Mouse (Mus musculus) midbrain, postnatal 0 days (tissue): ENCODE measurements around the gene Nudt9. TPM values are rescaled to one million over a fixed set of nuclear protein-coding genes. Genes with fewer than 3 reads are reported as not detected.

Experiments
- ATAC-seq: fragments of 200-750 bp; cut with Nextera tagmentation; 2 replicates; pipeline ENCODE4 v1.8.0; 2017; ENCODE audit warnings: moderate number of reproducible peaks, mild to moderate bottlenecking, moderate TSS enrichment, moderate library complexity; ENCODE audit not compliant: low FRiP score
- DNase-seq: peaks from one replicate; pipeline ENCODE4 v3.0.0-alpha.2; 2015; ENCODE audit warnings: low spot score
- H3K27ac ChIP-seq: fragments of 300-500 bp; sonication (generic); 2 replicates; pipeline ENCODE4 v1.5.1; 2014; ENCODE audit warnings: low read depth, mild to moderate bottlenecking, low read length, mixed read lengths
- H3K27me3 ChIP-seq: fragments of 300-500 bp; sonication (generic); 2 replicates; pipeline ENCODE4 v1.6.1; 2014; ENCODE audit warnings: low read length, control low read depth, mixed read lengths; ENCODE audit not compliant: insufficient read depth
- H3K36me3 ChIP-seq: fragments of 300-500 bp; sonication (generic); 2 replicates; pipeline ENCODE4 v1.6.1; 2014; ENCODE audit warnings: low read length, control low read depth, mixed read lengths; ENCODE audit not compliant: insufficient read depth
- H3K4me1 ChIP-seq: fragments of 300-500 bp; sonication (generic); 2 replicates; pipeline ENCODE4 v1.6.1; 2014; ENCODE audit warnings: mild to moderate bottlenecking, control low read depth, antibody characterized with exemption, low read length, mixed read lengths; ENCODE audit not compliant: insufficient read depth
- H3K4me2 ChIP-seq: fragments of 300-500 bp; sonication (generic); 2 replicates; pipeline ENCODE4 v1.6.1; 2014; ENCODE audit warnings: low read depth, mild to moderate bottlenecking, low read length, mixed read lengths; ENCODE audit not compliant: poor library complexity, severe bottlenecking
- H3K4me3 ChIP-seq: fragments of 300-500 bp; sonication (generic); 2 replicates; pipeline ENCODE4 v1.5.1; 2014; ENCODE audit warnings: low read depth, mild to moderate bottlenecking, low read length, moderate library complexity
- H3K9ac ChIP-seq: fragments of 300-500 bp; sonication (generic); replicated peaks from 2 replicates; pipeline ENCODE4 v1.6.1; 2014; ENCODE audit warnings: mild to moderate bottlenecking, low read length, moderate library complexity, mixed read lengths; ENCODE audit not compliant: poor library complexity, severe bottlenecking
- H3K9me3 ChIP-seq: fragments of 300-500 bp; sonication (generic); 2 replicates; pipeline ENCODE4 v1.6.1; 2016; ENCODE audit warnings: low read length, control low read depth
- CTCF ChIP-seq: IDR thresholded peaks from 2 replicates; pipeline ENCODE4 v1.5.1; 2016; ENCODE audit warnings: antibody characterized with exemption, mild to moderate bottlenecking
- WGBS: fragments of 180-500 bp; shearing (Covaris S2); extraction: QIAGEN DNeasy Blood & Tissue Kit; methylation state at CpG from one replicate; pipeline ENCODE4 v1.1.7; 2014; 5-methylcytosine and 5-hydroxymethylcytosine counted together
- polyA plus RNA-seq: library from polyadenylated mRNA; unstranded; fragments of >200 nt; fragmentation: Nextera tagmentation; extraction: Ambion mirVana; gene quantifications from 2 replicates; pipeline ENCODE4 v1.2.1, GENCODE M21; 2015
- total RNA-seq: library from RNA; depleted of rRNA; stranded (reverse); fragments of >200 nt; gene quantifications from 2 replicates; pipeline ENCODE4 v1.2.3, GENCODE M21; 2014

Gene Nudt9
- total and polyA plus RNA-seq, 2 experiments from 2014 or later, result 48.9 to 70.4 TPM

GRCm38 (mm10) chr5:104003955-104004354 is 42.2 kb upstream of the Nudt9 start:
- ATAC-seq, result no peak
- Histone ChIP-seq H3K9me3 (no peaks in the 10 kb centered on the region), H3K4me3 (no peak overlapping the region), H3K27ac (no peak overlapping the region), H3K9ac (no peak overlapping the region), H3K4me1 (peaks cover 5% of the 10 kb centered on the region; the same call in 1 of the 2 replicates), H3K27me3 (no peaks in the 10 kb centered on the region), H3K4me2 (no peak overlapping the region), H3K36me3 (no peaks in the 10 kb centered on the region)
- WGBS, result 95% methylated on average over 2 of the region's 2 CpGs
- no peak for DNase-seq
- no peak for TF ChIP-seq CTCF

- ATAC-seq, result no peak
- TF ChIP-seq CTCF, result no peak
- Histone ChIP-seq H3K9ac (no peak overlapping the region), H3K36me3 (no peaks in the 10 kb centered on the region), H3K9me3 (no peaks in the 10 kb centered on the region), H3K4me2 (no peak overlapping the region), H3K27me3 (no peaks in the 10 kb centered on the region), H3K4me3 (no peak overlapping the region), H3K27ac (no peak overlapping the region), H3K4me1 (peaks cover 5% of the 10 kb centered on the region; the same call in 1 of the 2 replicates)
- 78% methylated on average over 3 of the region's 3 CpGs for WGBS
- DNase-seq, result no peak
Measured at GRCm38 (mm10) chr5:104006811-104007210, 39.3 kb upstream of the Nudt9 start.

DNA sequence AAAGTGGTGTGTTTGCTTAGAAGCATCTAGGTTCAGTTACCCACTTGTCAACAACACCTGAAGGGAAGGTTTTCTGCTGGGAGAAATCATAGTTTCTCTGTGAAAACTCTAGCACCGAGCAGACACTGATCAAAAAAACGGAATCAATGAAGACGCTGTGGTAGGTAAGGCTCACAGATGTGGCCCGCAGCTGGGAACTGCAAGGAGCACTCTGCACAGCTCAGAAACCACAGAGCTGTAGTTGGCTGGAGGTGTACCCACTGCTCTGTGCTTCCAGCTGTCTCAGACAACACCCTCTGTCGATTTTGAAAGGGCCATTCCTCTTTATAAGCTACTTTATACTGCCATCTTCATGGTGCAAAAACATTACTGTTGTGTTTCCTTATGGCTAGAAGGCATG is 38.3 kb upstream of the Nudt9 start:
- TF ChIP-seq CTCF, result no peak
- no peaks in the 10 kb centered on the region for H3K27me3 ChIP-seq
- no peaks in the 10 kb centered on the region for H3K9me3 ChIP-seq
- H3K9ac ChIP-seq, result no peak overlapping the region
- H3K27ac ChIP-seq, result no peak overlapping the region
- H3K36me3 ChIP-seq, result no peaks in the 10 kb centered on the region
- DNase-seq (no peak), ATAC-seq (no peak)
- no peak overlapping the region for H3K4me3 ChIP-seq
- H3K4me1 ChIP-seq, result peaks cover 5% of the 10 kb centered on the region; the same call in 1 of the 2 replicates
- WGBS, result 70% methylated on average over 5 of the region's 5 CpGs
- no peak overlapping the region for H3K4me2 ChIP-seq

DNA sequence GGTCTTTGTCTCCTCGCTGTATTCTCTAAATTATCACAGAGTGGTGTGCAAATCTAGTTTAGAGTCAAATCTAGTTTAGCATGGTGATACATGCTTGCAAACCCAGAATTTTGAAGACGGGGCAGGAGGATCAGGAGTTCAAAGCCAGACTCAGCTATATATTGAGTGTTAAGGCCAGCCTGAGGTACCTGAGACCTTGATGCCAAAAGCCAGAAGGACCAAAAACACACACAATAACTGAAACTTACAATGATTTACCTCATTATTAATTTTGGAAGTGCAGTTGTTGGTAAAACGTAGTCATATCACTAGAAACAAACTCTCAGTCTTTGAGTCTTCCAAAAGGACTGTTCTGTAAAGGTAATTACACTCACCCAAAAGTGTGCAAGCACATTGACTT is 36.7 kb upstream of the Nudt9 start:
- Histone ChIP-seq H3K4me3 (no peak overlapping the region), H3K4me2 (no peak overlapping the region), H3K9me3 (no peaks in the 10 kb centered on the region), H3K27ac (no peak overlapping the region), H3K36me3 (no peaks in the 10 kb centered on the region), H3K27me3 (no peaks in the 10 kb centered on the region), H3K4me1 (no peaks in the 10 kb centered on the region), H3K9ac (no peak overlapping the region)
- no peak for DNase-seq
- no peak for TF ChIP-seq CTCF
- WGBS, result 92% methylated on average over 3 of the region's 3 CpGs
- ATAC-seq, result no peak

- Histone ChIP-seq H3K27me3 (no peaks in the 10 kb centered on the region), H3K9ac (no peak overlapping the region), H3K27ac (no peak overlapping the region), H3K4me3 (no peak overlapping the region), H3K4me1 (no peaks in the 10 kb centered on the region), H3K36me3 (no peaks in the 10 kb centered on the region), H3K9me3 (no peaks in the 10 kb centered on the region; the same call in 1 of the 2 replicates), H3K4me2 (no peak overlapping the region)
- WGBS, result 95% methylated on average over 7 of the region's 7 CpGs
- ATAC-seq (no peak), DNase-seq (no peak)
- no peak for TF ChIP-seq CTCF
Measured at GRCm38 (mm10) chr5:104010261-104010660, 35.8 kb upstream of the Nudt9 start.

- H3K27ac ChIP-seq, result no peak overlapping the region
- DNase-seq (no peak), ATAC-seq (no peak)
- no peak overlapping the region for H3K9ac ChIP-seq
- H3K36me3 ChIP-seq, result no peaks in the 10 kb centered on the region
- no peaks in the 10 kb centered on the region for H3K27me3 ChIP-seq
- H3K9me3 ChIP-seq, result no peaks in the 10 kb centered on the region; the same call in 1 of the 2 replicates
- no peak overlapping the region for H3K4me2 ChIP-seq
- no peak for TF ChIP-seq CTCF
- H3K4me3 ChIP-seq, result no peak overlapping the region
- H3K4me1 ChIP-seq, result no peaks in the 10 kb centered on the region
Measured at GRCm38 (mm10) chr5:104011419-104011818, 34.7 kb upstream of the Nudt9 start.
